Mouse (Mus musculus) embryo, embryonic 11 days (tissue): ENCODE results near the gene Glud1.

Experiments used
- DNase-seq: peaks from one replicate; pipeline ENCODE4 v3.0.0-alpha.2; 2015

The Glud1 gene

DNA sequence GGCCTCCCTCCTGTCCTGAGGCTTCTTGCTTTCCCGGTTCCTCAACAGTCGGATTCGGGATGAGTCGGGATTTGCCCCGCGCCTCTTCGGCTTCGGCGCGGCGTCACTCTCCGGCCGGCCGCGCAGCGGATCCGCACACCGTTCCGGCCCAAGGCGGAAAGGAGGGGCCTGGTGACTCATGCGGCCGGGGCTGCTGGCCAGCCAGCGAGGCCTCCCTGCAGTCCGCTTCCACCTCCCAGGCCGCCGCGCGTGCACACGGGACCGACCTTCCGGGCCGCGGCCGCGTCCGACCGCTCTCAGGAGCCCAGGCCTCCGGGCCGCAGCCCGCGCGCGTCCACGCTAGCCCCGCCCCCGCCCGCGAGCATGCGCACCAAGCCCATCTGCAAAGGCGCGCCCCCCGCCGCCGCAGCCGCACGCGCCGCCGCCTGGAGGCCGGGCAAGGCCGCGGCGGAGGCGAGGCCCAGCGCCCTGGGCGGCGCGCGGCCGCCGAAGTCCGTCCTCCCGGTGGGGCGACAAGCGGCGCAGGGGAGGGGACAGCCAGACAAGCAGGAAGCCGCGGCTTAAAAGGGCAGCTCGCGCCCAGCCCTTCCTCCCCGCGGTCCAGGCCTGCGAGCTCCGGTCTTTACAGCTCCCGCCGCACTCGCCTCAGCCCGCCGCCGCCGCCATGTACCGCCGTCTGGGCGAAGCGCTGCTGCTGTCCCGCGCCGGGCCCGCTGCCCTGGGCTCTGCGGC lies at the start of gene Glud1, which contains the start of gene Shld2:
TSS of gene Glud1 (plus strand) at position 494 of the 732 bp plus-strand sequence.
TSS of gene Shld2 (minus strand) at position 260 of the 732 bp plus-strand sequence.
- DNase-seq = peak; percentile 97

DNA sequence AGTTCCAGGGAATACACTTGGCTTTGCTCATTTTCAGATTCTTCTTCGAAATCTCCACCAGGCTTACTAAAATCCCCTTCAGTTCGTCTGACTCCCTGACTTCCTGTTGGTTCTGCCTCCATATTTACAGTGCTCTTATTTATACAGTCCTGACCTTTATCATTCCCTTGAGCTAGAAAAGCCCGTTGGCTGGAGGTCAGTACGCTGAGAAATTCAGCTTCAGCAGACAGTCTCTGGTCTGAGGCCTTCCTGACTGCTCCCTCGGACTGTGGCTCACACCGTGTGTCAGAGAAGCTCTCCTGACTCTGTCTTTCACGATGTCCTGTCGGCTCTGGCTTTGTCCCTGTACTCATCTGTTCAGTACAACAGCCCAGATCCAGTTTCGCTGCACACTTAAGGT lies 42.5 kb upstream of the Glud1 start:
- DNase-seq = peak; percentile 1

DNA sequence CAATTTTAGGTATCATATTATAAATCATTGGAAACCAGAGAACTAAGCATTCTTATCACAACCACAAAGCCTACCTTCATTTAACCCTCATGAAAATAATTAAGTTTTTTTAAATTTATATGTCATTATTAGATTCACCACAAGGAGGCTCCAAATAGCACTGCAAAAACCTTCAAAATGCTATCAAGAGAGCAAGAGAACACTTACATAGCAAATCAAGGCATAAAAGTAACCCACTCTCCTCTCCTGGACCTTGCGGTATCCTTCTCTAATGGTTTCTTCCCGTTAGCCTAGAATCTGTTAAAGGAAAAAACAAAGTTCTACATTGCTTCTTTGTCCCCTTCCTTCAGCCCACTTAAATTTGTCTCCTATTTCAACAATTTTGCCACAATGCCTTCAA lies 37.2 kb upstream of the Glud1 start:
- DNase-seq = peak; percentile 16

DNA sequence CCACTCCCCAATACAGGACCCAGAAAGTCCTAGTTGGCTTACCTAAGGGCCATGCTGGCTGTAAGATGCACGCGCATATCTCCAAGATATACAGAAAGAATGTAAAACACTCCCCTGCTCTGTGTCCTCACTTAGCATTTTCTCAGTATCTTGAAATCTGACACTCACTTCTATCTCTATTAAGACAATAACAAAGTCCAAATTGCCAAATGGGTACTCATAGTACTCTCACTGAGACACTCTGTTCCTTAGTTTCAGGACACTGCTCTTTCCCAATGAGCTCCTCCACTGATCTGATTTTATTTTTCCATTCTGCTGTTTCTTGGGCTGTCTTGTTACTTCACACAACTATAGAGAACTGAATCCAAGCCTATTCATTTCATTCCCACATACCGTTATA lies 36.4 kb upstream of the Glud1 start:
- DNase-seq = no peak

DNA sequence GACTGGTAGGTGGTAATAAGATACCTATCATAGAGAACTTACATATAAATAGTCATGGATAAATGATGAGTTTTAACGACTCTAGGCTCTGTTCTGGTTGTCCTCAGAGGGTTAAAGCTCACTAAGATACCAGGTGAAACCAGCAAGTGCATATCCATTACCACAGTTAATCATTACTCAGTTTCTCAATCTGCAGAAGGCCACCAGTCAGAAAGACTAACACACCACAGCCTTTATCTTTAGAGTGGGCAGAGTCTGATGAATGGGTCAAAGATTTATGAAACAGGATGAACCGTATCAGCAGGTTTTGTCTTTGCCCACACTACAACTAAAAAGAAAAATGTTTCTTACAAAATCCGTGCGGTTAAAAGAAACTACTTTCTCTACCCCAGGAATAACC lies 35.3 kb upstream of the Glud1 start:
- no peak for DNase-seq

DNA sequence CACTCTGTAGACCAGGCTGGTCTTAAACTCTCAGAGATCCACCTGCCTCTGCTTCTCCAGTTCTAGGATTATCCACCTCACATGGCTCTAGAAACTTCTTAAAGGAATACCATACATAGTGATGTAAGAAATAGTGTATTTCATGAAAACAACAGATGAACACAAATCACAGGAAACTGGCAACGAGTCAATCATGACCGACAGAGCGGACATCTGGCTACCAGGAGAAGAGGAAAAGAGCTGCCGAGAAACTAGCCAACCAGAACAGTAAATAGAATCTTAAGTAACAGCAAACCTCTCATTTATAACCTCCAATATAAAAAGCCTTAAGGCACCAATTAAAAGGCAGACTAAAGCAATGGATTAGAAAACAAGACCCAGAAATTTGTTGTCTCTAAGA lies 30.8 kb upstream of the Glud1 start:
- DNase-seq = no peak

DNA sequence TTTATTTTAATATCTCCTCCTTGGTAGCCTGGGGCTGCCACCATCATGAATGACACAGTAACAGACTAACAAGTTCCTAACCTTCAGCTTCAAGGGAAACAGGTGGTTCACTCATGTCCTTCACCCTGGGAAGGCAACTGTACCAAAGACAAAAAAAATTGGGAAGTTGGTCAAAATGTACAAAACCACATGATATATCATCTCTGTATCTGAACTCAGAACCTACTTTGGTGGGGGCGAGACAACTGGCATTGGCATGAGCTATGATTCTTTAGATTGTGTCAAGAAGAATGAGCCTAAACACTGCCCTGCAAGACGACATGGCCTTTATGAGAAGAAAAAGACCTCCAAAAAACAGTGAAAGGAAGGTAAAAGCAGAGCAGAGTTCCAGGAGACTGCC lies 29.7 kb upstream of the Glud1 start:
- no peak for DNase-seq

DNA sequence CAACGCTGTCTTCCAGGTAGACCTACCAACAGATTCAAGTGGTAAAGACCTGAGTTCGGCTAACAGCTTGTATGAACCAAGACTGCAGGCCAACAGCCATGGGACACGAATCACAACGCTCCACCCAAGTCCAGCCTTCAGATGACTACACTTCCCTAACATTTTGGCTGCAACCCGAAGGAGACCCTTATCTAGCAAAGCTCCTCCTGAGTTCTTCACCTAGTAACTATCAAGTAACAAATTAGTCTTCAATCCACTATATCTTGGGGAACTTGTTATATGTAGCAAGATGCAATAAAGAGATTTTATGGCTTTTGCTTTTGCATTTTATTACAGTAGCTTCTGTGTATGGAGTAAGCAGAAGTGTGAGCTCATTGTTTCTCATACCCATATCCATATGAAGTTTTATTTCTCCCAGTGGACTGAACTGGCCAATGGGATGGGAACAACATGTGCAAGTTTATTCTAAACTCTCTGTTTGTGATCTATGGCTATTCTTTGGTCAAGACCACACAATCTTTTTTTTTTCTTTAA lies 28.7 kb upstream of the Glud1 start:
- no peak for DNase-seq

DNA sequence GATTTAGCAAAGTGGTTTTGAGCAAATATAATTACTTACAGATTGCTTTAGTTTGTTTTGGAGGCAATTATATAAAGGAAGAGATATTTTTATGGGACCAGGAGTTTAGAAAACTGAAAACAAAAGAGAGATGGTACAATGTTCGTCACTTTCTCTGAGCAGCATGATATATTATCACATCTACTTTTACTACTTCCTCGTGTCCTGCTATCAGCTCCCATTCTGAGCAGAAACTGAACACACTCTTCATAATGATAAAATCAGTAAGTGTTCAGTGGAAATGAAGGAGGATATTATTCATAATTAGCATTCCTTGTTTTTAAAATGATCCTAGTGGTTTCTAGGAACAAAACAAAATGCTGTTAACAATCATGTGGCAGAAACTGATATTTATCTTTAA lies 22.1 kb upstream of the Glud1 start:
- DNase-seq = no peak

DNA sequence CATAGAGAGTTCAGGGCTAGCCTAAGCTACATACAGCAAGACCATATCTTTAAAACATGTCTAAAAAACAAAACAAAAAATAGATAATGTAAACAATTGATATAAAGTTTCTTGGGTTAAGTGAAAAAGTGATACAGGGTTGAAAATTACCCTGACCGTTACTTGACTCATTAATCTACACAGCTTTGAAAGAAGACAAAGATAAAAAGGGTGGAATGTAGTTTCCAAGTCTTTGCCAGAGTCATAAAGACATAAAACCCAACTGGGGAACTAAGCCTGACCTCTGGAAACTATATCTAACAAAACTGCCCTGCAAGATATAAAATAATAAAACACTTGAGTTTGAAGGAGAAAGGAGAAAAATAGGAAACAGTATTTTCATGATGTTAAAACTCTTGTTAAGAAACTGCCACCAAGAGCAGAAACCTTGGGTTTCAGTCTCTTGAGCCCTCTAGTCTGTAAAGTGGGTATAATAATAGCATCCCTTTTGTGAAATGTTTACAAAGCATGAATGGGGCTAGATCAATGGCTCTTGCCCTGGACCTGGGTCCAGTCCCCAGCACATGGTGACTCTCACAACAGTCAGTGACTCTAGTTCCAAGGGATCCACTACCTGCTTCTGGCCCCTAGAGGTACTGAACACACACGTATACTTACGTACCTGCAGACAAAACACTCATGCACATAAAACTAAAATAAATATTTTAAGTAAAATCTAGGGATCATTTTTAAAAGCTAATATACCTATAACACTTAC lies 21.1 kb upstream of the Glud1 start:
- no peak for DNase-seq

DNA sequence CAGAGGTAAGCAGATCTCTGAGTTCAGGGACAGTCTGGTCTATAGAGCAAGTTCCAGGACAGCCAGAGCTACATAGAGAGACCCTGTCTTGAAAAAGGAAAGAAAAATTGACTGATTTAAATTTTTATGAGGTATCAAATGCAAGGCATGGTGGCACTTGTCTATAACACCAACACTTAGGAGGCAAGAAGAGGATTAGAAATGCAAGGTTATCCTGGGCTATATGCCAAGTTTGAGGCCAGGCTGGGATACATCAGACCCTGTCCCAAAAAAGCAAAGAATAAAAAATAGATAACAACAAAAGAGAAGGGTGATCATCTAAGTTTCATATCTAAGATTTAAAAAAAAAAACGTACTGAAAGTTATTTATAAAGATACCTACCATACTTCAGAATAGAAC lies 20.3 kb upstream of the Glud1 start:
- no peak for DNase-seq

DNA sequence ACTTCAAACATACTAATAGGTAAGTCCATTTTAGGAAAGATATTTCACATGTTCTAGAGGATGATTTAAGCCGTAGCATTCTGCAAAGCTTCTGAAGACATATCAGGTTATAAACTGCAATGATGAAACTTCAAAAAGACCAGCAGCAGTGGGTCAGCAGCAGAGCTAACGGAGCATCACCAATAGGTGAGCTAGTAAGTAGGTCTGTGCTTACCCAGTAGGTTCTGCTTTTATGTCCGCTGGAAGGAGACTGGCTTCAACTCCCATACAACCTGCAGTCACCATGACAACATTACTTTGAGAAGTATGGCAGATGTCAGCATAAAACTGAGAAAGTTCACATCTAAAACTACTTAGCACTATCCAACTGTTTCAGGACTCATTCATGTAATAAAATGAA lies 16.9 kb upstream of the Glud1 start:
- no peak for DNase-seq

DNA sequence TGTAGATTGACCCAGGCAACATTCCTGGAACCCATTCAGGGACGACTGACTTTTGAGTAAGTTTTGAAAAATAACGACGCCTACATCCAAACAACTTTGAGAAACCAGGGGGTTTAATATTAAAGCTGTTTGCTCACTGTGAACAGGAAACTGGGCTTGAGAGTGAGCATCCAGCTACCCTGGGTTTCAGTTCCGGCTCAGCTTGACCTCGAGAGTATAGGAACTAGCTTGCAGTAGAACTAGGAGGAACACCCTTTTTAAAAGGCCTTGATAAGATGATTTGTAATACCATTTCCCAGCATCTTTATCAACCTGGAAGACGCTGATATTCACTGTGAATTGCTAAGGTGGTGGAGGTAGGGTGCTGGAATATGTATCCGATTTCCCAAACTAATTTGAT lies 14.2 kb upstream of the Glud1 start:
- DNase-seq = no peak

DNA sequence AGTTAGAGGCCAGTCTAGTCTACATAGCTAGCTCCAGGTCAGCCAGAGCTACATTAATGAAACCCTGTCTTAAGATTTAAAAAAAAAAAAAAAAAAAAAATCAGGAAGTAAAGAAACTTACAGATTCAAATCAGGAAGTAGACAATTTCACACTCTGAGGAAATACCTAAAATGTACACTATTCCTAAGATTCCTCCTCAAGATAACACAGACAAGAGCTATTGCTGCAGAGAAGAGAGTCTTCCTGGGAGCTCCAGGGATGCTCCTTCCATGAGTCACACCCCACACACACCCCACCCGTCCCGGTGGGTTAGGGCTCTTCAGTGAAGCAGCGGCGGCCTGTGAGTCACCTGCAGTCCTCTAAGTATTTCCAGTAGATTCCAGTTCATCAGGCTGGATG lies 13.5 kb upstream of the Glud1 start:
- DNase-seq = no peak

DNA sequence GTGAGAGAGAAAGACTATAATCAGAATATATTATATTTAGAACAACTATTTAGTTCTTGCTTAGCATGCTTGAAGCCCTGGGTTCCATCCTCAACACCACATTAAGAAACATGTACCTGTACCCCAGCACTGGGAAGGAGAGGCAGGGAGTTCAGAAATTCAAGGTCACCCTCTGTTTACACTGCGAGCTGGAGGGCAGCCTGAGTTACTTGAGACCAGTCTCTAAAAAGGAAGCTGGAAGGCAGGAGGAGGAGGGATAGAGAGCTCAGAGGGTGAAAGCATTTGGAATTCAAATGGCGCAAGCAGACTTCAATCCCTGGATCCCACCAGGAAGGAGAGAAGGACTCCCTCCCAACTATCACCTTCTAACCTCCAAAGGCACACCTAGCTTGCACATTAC lies 12.9 kb upstream of the Glud1 start:
- no peak for DNase-seq

DNA sequence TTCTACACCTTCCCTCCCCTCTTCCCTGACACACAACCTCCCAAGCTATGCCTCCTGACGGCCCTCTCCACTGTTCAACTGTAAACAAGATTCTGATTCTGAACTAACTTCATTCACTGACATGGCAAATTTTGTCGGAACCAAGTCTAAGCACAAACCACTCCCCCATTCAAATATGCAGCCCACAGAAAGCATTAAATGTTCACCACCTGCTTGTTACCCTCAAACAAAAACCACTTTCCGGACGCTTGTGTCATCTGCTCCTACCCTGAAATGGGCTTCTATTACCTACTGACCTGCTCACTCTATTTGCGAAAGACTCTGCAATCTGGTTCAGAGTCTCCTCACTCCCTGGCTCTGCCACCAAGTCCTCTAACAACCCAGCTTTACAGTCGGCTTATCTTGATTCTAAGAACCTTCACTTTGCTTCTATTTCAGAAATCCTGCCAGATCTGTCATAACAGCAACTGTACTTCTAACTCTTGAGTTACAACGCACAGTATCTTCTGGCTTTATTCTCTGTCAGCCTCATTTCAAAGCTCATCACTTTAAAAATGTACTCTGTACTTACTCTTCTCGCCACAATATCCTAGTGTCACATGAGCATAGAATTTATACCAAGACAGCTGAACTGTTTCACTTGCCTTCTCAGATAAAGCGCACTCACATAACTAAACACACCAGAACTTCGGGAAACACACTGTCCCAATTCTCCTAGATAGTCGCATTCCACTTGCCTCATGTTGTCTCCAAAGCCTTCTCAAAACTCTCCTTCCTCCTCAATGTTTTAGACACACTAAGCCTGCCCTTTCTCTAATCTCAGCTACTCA lies 11.4 kb upstream of the Glud1 start:
- DNase-seq = no peak

DNA sequence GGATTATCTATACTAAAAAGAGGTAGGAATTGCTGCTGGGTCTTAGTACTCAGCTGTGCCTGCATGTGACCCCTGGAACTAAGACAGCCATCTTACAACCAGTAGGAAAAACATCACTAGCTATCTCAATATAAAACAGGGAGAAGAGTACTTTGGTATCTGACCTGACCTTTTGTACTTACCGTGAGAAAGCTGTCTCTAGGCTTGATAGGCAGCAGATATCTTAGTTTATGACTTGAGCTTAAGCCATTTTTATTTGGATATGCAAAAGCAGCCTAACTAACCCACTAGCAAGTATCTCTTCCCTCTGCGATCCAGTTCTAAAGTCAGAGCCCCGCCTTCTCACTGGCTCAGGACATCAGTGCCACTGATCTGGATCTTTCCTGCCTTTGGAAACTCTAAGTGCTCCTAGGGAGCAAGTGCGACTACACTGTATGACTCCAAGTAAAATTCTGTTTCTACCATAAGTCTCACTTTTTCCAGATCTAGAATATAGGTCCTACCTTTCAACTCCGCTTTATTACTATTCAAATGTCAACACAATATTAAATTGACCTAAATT lies 7.8 kb upstream of the Glud1 start:
- DNase-seq = no peak

DNA sequence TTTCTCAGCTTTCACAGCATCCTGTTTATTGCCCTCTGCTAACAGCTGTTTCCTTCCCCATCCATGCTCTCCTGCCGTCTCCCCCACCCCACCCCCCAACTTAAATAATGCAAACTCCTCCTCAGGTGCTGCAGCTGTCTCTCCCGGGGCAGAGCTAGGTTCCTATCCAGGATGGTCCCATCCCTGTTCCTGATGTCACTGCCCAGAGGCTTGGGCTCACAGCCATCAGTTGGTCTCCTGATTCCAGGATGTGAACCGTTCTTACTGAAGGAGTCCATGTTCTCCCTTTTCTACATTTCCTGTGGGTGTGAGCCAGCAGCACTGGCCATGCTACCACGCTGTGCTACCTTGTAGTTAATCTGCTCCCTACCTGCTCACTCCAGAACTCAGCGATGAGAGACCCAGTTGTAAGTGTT lies 7.3 kb upstream of the Glud1 start:
- DNase-seq = no peak

DNA sequence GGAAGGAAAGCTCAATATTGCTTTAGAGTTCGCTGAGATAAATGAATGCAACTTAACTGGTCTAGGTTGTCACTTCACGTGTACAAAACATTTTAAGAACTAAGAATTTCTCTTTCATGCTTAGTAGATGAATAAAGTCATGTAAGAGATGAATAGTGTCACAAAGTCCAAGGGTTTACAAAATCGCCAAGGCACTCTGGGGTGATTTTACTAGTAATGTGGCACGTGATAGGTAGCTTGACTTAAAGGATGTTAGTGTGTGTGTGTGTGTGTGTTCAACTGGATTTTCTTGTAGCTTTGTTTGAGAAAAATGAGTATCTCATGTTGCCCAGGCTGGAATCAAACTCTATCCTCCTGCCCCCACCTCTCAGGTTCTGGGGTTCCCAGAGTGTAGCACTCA lies 1.3 kb upstream of the Glud1 start:
- no peak for DNase-seq

DNA sequence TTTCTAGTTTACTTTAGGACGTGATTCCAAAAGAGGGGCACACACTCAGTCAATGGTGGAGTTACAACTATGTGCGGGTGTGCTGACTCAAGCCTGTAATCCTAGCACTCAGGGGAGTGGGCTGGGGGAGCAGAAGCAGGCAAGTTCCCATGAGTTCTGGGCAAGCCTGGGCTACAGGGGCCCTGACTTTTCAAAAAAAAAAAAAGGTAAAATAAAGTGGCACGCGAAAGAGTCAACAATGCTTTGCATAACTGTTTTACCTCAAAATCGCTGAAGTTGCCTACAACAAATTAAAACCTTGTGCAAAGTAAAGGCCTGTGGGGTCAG lies 657 bp upstream of the Glud1 start:
- no peak for DNase-seq

DNA sequence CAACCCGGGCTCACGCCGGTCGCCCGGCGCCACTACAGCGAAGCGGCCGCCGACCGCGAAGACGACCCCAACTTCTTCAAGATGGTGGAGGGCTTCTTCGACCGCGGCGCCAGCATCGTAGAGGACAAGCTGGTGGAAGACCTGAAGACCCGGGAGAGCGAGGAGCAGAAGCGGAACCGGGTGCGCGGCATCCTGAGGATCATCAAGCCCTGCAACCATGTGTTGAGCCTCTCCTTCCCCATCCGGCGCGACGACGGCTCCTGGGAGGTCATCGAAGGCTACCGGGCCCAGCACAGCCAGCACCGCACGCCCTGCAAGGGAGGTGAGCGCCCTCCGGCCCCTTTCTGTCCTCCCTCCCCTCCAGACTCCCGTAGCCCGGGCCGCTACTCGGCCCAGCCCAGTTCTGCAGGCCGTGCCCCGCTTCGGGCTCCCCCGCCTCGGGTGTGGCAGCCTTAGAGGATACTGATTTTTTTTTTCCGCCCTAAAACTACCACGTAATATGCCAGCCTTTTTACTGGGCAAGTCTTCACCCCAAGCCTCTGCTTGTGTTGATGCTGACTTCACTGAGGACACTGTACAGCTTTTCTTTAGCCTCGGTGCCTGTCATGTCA lies 599 bp downstream of the Glud1 start:
- peak; percentile 61 for DNase-seq

DNA sequence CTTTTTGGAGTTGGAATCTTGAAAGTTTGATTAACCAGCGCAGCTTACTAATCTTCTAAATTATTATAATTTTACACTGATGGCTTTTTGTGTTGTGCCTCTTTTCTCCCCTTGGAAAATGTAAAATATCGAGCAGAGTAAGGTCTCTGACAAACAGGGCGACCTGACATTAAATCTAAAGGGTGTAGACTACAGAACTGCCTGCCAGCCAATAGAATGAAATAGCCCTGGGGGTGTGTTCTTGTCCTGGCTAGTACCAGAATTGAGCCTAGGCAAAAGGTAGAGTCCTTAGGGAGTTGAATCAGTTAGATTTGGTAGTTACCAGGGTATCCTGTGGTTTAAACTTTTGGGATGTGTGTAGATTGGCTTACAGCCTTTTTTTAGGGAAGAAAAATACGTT lies 1.2 kb downstream of the Glud1 start:
- peak; percentile 59 for DNase-seq
